Mouse (Mus musculus) CH12.LX (cell line): ENCODE results near the gene Ly6g6c.

ENCODE experiments used
- CHD1 ChIP-seq: IDR thresholded peaks from 2 replicates; pipeline ENCODE4 v1.6.1; 2012; ENCODE audit warnings: low read depth, low read length, improper control_type of control experiment, inconsistent platforms
- CTCF ChIP-seq, 2 experiments: IDR thresholded peaks in 1 of 2; conservative IDR thresholded peaks in 1 of 2; 2 replicates each; pipeline ENCODE4 v1.5.1; 2011 to 2012; ENCODE audit warnings: low read depth in 2 of 2, low read length in 2 of 2, improper control_type of control experiment in 1 of 2, inconsistent platforms in 1 of 2, mild to moderate bottlenecking in 1 of 2, moderate library complexity in 1 of 2
- GABPA ChIP-seq: IDR thresholded peaks from 2 replicates; pipeline ENCODE4 v1.6.1; 2012; ENCODE audit warnings: low read depth, low read length, improper control_type of control experiment, inconsistent platforms; ENCODE audit not compliant: insufficient replicate concordance
- MAZ ChIP-seq: IDR thresholded peaks from 2 replicates; pipeline ENCODE4 v1.6.1; 2012; ENCODE audit warnings: low read depth, mild to moderate bottlenecking, inconsistent platforms, low read length, improper control_type of control experiment, moderate library complexity
- MYC ChIP-seq: IDR thresholded peaks from 2 replicates; pipeline ENCODE4 v1.6.1; 2011; ENCODE audit warnings: low read depth, mild to moderate bottlenecking, improper control_type of control experiment, low read length
- POLR2A ChIP-seq: IDR thresholded peaks from 2 replicates; pipeline ENCODE4 v1.6.1; 2011; ENCODE audit warnings: low read depth, mild to moderate bottlenecking, improper control_type of control experiment, low read length
- SMC3 ChIP-seq: IDR thresholded peaks from 2 replicates; pipeline ENCODE4 v1.6.1; 2011; ENCODE audit warnings: low read depth, low read length, improper control_type of control experiment
- TBP ChIP-seq: conservative IDR thresholded peaks from 2 replicates; pipeline ENCODE4 v1.6.1; 2011; ENCODE audit warnings: low read depth, low read length, improper control_type of control experiment
- ZC3H11A ChIP-seq: IDR thresholded peaks from 2 replicates; pipeline ENCODE4 v1.6.1; 2012; ENCODE audit warnings: low read depth, mild to moderate bottlenecking, inconsistent platforms, low read length, improper control_type of control experiment
- ZKSCAN1 ChIP-seq: IDR thresholded peaks from 2 replicates; pipeline ENCODE4 v1.6.1; 2012; ENCODE audit warnings: low read depth, inconsistent platforms, low read length, improper control_type of control experiment, borderline replicate concordance

- TF ChIP-seq SMC3 (no peak), POLR2A (no peak), CTCF (conservative IDR thresholded peaks at IDR 0.05 in 1 of 2, IDR thresholded peaks at IDR 0.05 in 1 of 2; ENCODE audit: low read depth in 2 of 2, low read length in 2 of 2) (no peak), MYC (no peak), TBP (no peak), CHD1 (no peak), GABPA (no peak), MAZ (no peak), ZKSCAN1 (no peak), ZC3H11A (no peak)
Observed at GRCm38 (mm10) chr17:35064378-35064877, 760 bp upstream of the Ly6g6c start.
